Mouse (Mus musculus): ENCODE results near the gene Pcid2.

GRCm38 (mm10) chr8:13120882-13121665, 15.8 kb upstream of the Pcid2 start:
- TF ChIP-seq CTCF (IDR thresholded peaks at IDR 0.05; ENCODE audit: borderline replicate concordance, insufficient read depth, low read length), result no peak
- no peak for TF ChIP-seq POLR2A (IDR thresholded peaks at IDR 0.05; ENCODE audit: low read depth, low read length)

Data from embryonic fibroblast, embryonic 13.5 days (primary cell).